Mouse (Mus musculus): ENCODE data around the gene Erc2.

Erc2 gene

DNA sequence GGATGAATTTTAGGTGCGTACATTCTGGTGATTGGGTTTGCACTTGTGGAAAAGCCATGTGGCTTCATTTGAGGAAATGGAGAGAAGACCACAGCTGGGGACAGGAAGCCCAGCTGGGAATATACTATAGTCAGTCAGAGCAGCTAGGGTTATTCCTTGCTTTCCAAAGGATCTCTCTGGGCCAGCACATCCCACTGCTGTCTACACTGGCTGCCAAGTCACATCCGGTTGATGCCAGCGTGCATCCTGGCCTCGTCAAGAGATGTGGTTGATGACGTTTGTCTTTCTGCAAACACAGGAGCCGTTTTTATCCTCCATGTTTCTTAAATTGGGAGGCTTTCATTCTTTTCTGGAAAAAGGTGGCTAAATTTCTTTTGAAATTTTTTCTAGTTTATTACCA is 603.3 kb downstream of the Erc2 start:
- DNase-seq = no peak

DNA sequence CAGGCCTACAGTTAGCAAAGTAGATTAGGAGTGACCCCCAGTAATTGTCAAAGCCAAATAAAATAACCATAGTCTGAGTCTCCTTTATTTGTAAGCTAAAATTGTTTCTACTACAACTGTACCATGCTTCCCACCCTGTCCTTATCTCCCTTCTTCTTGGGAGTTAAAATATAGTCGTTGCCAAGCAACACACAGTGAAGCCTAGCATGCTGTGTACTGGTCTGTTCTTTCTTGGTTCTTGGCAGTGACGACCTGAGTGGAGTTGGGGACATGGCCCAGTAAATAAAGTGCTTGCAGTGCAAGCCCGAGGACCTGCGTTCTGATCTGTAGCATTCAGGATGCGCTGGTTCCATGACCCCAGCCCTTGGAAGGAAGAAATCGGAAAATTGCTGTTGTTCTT is 608.3 kb downstream of the Erc2 start:
- DNase-seq = no peak

DNA sequence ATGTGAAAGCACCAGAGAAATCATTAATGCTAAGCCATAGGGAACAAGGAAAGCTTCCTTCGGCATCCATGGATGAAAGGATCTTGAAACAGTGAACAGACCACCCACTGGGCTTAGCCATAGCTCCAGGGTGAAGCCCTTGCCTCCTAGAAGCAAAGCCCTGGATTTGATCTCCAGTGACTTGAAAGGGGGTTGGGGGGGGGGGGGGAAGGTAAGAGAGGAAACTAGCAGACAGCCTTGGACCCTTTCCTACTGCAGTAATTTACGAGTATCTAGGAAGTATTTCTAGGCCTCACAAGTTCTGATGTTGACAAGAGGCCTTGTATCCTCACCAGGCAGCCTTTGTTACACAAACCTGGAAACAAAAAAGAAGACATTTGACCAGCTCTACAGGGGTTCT is 609.0 kb downstream of the Erc2 start:
- DNase-seq = no peak

GRCm38 (mm10) chr14:28238336-28239048 is 616.3 kb downstream of the Erc2 start:
- no peak for DNase-seq

DNA sequence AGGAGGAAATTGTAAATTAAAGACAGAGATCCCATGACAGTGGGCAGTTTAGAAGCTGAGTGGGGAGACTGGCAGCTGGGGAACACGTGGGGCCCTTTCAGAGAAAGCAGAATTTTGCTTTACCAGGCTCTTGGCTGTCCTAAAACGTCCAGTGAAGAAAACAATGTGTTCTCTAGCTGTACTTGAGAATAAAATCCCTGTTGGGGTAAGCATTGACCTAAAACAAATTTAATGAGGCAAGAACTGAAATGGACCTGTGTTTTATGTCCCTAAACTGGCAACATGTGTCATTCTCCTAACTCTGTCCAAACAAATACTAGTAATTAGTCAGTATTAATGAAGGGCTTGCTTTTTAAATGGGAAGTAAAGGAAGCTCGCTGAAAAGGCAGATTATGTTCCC is 617.9 kb downstream of the Erc2 start:
- no peak for DNase-seq

GRCm38 (mm10) chr14:28242743-28243142 is 620.5 kb downstream of the Erc2 start:
- DNase-seq = no peak

DNA sequence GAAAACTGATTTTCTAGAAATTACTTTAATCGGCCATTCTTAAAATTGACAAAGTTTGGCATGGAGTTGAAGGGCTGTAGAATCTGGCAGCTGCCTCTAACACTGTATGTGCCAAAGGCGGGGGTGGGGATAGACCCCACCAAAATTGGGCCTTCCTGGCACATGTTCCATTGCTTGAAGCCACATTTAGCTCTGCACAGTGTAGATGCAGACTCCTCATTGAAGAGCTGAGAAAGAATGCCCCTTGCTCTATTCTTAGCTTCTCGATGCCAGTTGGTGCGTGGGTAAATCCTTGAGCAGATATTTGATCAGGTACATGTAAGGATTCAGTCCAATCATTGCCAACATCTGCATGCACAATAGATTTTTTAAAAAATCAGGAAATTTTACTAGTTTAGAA is 621.2 kb downstream of the Erc2 start:
- no peak for DNase-seq

DNA sequence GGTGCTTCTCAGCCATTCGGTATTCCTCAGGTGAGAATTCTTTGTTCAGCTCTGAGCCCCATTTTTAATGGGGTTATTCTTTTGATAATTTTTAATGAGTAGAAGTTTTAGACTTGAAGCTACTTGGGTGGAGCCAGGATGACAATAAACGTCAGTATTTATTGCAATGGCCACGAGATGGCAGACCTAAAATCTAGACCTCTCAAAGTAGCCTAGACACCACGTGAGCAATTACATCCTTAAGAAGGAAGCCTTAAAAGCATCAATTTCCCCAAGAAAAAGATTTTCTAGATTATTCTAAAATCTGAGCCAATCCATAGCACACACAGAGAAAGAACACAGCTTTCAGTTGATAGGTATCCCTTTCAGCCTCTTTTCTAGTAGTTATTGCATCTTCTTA is 640.5 kb downstream of the Erc2 start:
- DNase-seq = no peak

- DNase-seq = no peak
These were observed 645.1 kb downstream of the Erc2 start for GRCm38 (mm10) chr14:28267367-28267766.

DNA sequence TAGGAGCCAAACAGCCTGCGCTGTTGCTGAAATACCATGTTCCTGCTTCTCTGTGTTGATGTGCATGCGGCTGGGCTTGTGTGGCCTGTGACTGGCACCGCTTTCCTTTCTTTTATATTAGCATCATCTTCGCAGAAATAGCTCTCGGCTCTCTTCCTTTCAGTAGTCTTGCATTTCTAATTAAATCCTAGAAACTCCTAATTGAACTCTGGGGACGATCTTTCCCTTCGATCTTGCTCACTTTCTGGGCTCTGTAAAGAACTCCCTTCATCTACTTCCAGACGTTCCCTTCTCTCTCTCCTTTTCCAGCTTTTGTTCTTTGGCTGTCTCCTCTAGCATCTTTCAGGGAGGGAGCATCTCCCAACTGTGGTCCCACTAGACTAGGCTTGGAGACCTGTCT is 649.6 kb downstream of the Erc2 start:
- DNase-seq = no peak

GRCm38 (mm10) chr14:28273669-28274068 is 651.4 kb downstream of the Erc2 start:
- no peak for DNase-seq

GRCm38 (mm10) chr14:28274826-28275225 is 652.6 kb downstream of the Erc2 start:
- DNase-seq = peak; percentile 48

GRCm38 (mm10) chr14:28278951-28279350 is 656.7 kb downstream of the Erc2 start:
- DNase-seq = no peak

DNA sequence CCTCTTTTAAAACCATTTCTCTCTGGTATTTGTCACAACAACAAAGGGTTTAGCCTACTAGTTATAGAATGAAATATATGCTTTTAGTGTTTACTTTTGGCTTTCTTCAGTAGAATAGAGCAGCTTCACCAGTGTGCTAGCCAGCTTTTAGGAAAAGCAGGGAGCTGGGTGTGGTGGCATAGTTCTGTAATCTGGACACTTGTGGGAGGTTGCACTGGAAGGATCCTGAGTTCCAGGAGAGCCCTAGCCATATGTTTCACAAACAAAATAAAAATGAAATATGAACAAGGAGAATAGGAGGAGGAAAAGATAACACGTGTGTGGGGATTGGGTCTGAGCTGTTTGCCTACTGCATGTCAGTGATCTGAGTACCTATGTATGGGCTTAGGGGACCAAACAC is 658.1 kb downstream of the Erc2 start:
- DNase-seq = no peak

- peak; percentile 90 for DNase-seq
These were observed 661.3 kb downstream of the Erc2 start for GRCm38 (mm10) chr14:28283319-28284095.

DNA sequence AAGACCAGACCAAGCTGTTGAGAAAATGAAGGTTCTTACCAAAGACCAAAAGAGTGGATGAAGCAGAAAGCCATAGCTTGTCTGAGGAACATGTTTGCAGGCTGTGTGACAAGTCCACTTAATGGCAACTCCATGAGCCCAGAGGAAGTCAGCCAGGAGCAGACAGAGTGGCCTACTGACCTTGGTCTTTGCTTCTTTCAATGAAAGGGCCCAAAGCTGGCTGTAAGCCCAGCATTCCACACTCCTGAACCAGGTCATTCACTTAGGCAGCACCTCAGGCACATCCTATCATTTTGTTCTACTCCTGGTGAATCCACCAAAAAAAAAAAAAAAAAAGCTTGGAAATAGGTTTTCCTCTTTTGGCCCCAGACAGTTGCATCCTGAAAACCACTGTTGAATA is 664.3 kb downstream of the Erc2 start:
- DNase-seq = peak; percentile 80

GRCm38 (mm10) chr14:28288196-28288595 is 666.0 kb downstream of the Erc2 start:
- DNase-seq = peak; percentile 65

GRCm38 (mm10) chr14:28288926-28289325 is 666.7 kb downstream of the Erc2 start:
- peak; percentile 85 for DNase-seq

GRCm38 (mm10) chr14:28293921-28294320 is 671.7 kb downstream of the Erc2 start:
- peak; percentile 62 for DNase-seq

GRCm38 (mm10) chr14:28295145-28295544 is 672.9 kb downstream of the Erc2 start:
- DNase-seq = no peak

DNA sequence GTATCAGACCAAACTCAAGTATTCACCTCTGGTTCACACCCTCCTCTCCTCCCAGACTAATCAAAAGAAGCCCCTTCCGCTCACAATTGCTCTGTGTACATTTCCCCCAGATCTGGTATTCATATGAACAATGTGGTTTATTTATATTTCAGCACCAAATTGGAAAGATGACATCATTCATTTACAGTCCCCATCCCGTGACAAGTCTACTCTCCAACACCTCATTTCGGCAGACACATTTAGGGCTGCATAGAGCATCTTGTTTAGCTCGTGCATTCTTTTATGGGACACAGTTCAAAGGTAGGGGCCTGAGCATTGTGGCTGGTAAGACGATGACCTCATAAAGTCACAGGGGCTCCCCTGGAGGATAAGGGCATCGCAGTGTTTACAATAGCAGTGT is 677.9 kb downstream of the Erc2 start:
- peak; percentile 78 for DNase-seq

DNA sequence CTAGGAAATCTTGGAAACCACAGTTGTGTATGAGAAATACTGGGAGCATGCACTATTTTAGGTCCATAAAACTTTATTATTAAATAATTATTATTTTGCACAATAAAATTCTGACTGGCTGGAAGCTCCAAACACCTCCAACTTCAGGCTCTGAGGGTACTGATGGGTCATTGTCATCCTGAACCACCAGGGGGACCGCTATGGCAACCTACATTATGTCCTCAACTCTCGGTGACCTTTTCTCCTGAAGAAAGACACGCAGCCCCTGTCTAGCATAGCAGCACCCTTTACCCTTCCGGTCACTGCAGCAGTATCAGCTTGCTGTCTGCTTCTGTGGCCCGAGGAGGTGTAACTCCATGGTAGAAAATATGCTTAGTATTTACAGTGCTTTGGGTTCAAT is 679.0 kb downstream of the Erc2 start:
- DNase-seq = peak; percentile 45

DNA sequence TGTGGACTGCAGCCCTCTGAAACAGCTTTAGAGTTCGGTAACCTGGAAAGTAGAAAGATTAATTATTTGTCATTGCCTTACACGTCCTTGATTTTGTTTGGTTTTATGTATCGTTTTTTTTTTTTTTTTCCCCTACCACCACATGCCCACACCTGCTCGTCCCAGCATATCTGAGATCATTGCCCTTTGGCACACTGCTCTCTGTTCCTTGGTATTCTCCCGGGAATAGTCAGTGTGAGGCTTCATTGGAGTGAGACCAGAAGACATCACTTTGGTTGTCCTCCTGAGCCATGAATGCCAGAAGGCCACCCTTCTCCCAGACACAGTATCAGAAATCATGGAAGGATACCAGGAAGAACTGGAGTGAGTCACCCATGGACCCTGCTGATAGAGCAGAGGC is 681.9 kb downstream of the Erc2 start:
- peak; percentile 66 for DNase-seq

DNA sequence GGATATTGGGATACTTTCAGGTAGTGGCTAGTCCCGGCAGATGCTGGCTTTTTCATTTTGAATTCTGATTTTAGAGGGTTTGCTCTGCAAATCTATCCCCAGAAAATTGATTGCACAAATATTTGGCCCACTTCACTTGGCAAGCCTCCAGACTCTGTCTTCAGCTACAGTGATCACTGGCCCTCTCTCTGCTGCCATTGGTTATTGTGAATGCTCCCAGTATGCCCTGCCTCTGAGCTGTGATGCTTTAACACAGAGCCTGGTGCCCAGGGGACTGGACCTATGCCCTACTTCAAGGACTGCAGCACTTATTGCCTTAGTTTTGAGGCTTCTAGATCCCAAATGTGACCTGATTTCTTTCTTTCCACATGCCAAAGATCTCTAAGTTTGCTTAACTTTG is 686.4 kb downstream of the Erc2 start:
- DNase-seq = peak; percentile 90

- peak; percentile 15 for DNase-seq
These were observed 694.6 kb downstream of the Erc2 start for GRCm38 (mm10) chr14:28316851-28317250.

Data from heart, adult 11 months (tissue).